Comparison of ENCODE assay signal across 21 mouse cellular contexts in the genomic region with DNA sequence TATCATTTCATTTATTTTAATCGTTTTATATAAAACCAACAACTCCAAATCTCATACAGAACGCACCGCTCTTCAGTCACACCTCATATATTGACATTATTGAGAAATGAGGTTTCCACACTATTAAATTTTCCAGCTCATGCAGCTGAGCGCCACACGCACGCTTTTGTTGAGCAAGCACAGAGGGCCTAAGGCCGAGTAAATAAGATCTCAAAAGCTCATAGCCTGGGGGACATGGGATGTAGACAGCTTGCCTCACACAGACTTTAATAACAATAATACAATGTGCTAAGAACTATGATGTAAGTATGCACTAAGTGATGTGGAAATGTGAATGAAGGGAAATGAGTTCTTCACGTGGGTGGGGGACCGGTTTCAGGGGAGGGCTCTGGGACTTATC. TPM values are rescaled to one million over a fixed set of nuclear protein-coding genes. Genes with fewer than 3 reads are reported as not detected.
DNase-seq lines count a peak whose midpoint lies in the region; ATAC-seq lines count a peak whose summit lies in the region.
"Had no signal": no experiment of that assay in that cellular context is flagged by ENCODE, and none has a peak within 500 bp of the region (broad histone marks: within the 10 kb centered on the region; RNA-seq: fewer than 3 reads in every experiment).

No protein-coding gene starts in this region.

- no peak overlapping the region for H3K4me2 ChIP-seq in embryonic facial prominence, embryonic 14.5 days (ENCODE audit: low read depth, low read length)
- H3K4me2 ChIP-seq in midbrain, embryonic 11.5 days, result no peak overlapping the region
- no peak overlapping the region for H3K4me2 ChIP-seq in limb, embryonic 13.5 days (replicated peaks)
- H3K4me2 ChIP-seq: kidney, embryonic 15.5 days had no signal

- no peak overlapping the region for H3K27ac ChIP-seq in embryonic facial prominence, embryonic 14.5 days (replicated peaks; ENCODE audit: low read depth, low read length)
- H3K27ac ChIP-seq in embryonic facial prominence, embryonic 10.5 days (replicated peaks), result no peak overlapping the region
- no peak overlapping the region for H3K27ac ChIP-seq in midbrain, embryonic 11.5 days (ENCODE audit: low read depth, low read length)
- no peak overlapping the region for H3K27ac ChIP-seq in midbrain, embryonic 10.5 days (replicated peaks)
- H3K27ac ChIP-seq in limb, embryonic 13.5 days, result no peak overlapping the region
- H3K27ac ChIP-seq: kidney, embryonic 15.5 days; layer of hippocampus, adult 2 months had no signal

- no peaks in the 10 kb centered on the region for H3K9me3 ChIP-seq in embryonic facial prominence, embryonic 14.5 days (ENCODE audit: control insufficient read depth, low read length)
- no peaks in the 10 kb centered on the region for H3K9me3 ChIP-seq in embryonic facial prominence, embryonic 10.5 days
- no peaks in the 10 kb centered on the region for H3K9me3 ChIP-seq in midbrain, embryonic 11.5 days (ENCODE audit: control insufficient read depth, low read length)
- H3K9me3 ChIP-seq in midbrain, embryonic 10.5 days (replicated peaks), result no peaks in the 10 kb centered on the region
- H3K9me3 ChIP-seq in limb, embryonic 13.5 days, result no peaks in the 10 kb centered on the region
- H3K9me3 ChIP-seq: G1E; kidney, embryonic 15.5 days had no signal

- H3K4me1 ChIP-seq in embryonic facial prominence, embryonic 14.5 days (ENCODE audit: control insufficient read depth, insufficient read depth, low read length), result 0 out of 2 replicates have a peak, but pooled peaks cover under 1% of the 10 kb centered on the region
- 0 out of 2 replicates have a peak, but pooled peaks cover 3% of the 10 kb centered on the region for H3K4me1 ChIP-seq in embryonic facial prominence, embryonic 10.5 days
- H3K4me1 ChIP-seq in midbrain, embryonic 11.5 days (ENCODE audit: control insufficient read depth, insufficient read depth, low read length), result no peaks in the 10 kb centered on the region
- peaks cover 13% of the 10 kb centered on the region for H3K4me1 ChIP-seq in midbrain, embryonic 10.5 days
- H3K4me1 ChIP-seq in limb, embryonic 13.5 days, result peaks cover 3% of the 10 kb centered on the region
- H3K4me1 ChIP-seq: kidney, embryonic 15.5 days had no signal

- H3K9ac ChIP-seq in embryonic facial prominence, embryonic 14.5 days (ENCODE audit: low read depth, low read length), result no peak overlapping the region
- no peak overlapping the region for H3K9ac ChIP-seq in midbrain, embryonic 11.5 days (ENCODE audit: low read length)
- no peak overlapping the region for H3K9ac ChIP-seq in limb, embryonic 13.5 days
- H3K9ac ChIP-seq: kidney, embryonic 15.5 days had no signal

- WGBS in embryonic facial prominence, embryonic 14.5 days, result 70% methylated on average over 9 of the region's 9 CpGs
- 87% methylated on average over 9 of the region's 9 CpGs for WGBS in embryonic facial prominence, embryonic 10.5 days
- 80% methylated on average over 9 of the region's 9 CpGs for WGBS in midbrain, embryonic 11.5 days
- 90% methylated on average over 9 of the region's 9 CpGs for WGBS in midbrain, embryonic 10.5 days
- WGBS in limb, embryonic 13.5 days, result 47% methylated on average over 9 of the region's 9 CpGs

- H3K27me3 ChIP-seq in embryonic facial prominence, embryonic 14.5 days (replicated peaks; ENCODE audit: control insufficient read depth, insufficient read depth, low read length), result no peaks in the 10 kb centered on the region
- no peaks in the 10 kb centered on the region for H3K27me3 ChIP-seq in embryonic facial prominence, embryonic 10.5 days (replicated peaks; ENCODE audit: low read depth, poor library complexity, severe bottlenecking)
- no peaks in the 10 kb centered on the region for H3K27me3 ChIP-seq in midbrain, embryonic 11.5 days (ENCODE audit: control insufficient read depth, insufficient read depth, low read length)
- H3K27me3 ChIP-seq in midbrain, embryonic 10.5 days (ENCODE audit: low read depth, poor library complexity, severe bottlenecking), result no peaks in the 10 kb centered on the region
- H3K27me3 ChIP-seq in limb, embryonic 13.5 days, result no peaks in the 10 kb centered on the region
- H3K27me3 ChIP-seq: kidney, embryonic 15.5 days had no signal

- peak; percentile 17 for DNase-seq in embryonic facial prominence, embryonic 14.5 days (ENCODE audit: low spot score)
- no peak for DNase-seq in embryonic facial prominence, embryonic 10.5 days (ENCODE audit: low spot score)
- no peak for DNase-seq in midbrain, embryonic 11.5 days (ENCODE audit: low spot score, missing footprints)
- DNase-seq in midbrain, embryonic 10.5 days (ENCODE audit: low spot score), result no peak
- DNase-seq in lung, postnatal 25 days (ENCODE audit: low spot score), result peak; percentile 14
- no peak for DNase-seq in gastrocnemius, adult 18-20 months (ENCODE audit: low spot score)
- DNase-seq in gastrocnemius, postnatal 4 days (ENCODE audit: low spot score in 2 of 2), result no peak
- DNase-seq: adrenal gland, adult 2 months; cerebellum, postnatal 14 days; embryo, embryonic 11 days; heart, postnatal 4 days; spleen, adult 18-20 months; thymus, adult 18-20 months had no signal

- no peaks in the 10 kb centered on the region for H3K36me3 ChIP-seq in embryonic facial prominence, embryonic 14.5 days (ENCODE audit: control insufficient read depth, insufficient read depth, low read length)
- no peaks in the 10 kb centered on the region for H3K36me3 ChIP-seq in embryonic facial prominence, embryonic 10.5 days (replicated peaks)
- no peaks in the 10 kb centered on the region for H3K36me3 ChIP-seq in midbrain, embryonic 11.5 days (ENCODE audit: control insufficient read depth, insufficient read depth, low read length)
- H3K36me3 ChIP-seq in midbrain, embryonic 10.5 days, result no peaks in the 10 kb centered on the region
- no peaks in the 10 kb centered on the region for H3K36me3 ChIP-seq in limb, embryonic 13.5 days
- H3K36me3 ChIP-seq: G1E; kidney, embryonic 15.5 days had no signal

- no peak for ATAC-seq in embryonic facial prominence, embryonic 14.5 days (ENCODE audit: low read depth)
- peak; percentile 55; the same call in 1 of the 2 replicates for ATAC-seq in midbrain, embryonic 11.5 days (ENCODE audit: low FRiP score)
- ATAC-seq in limb, embryonic 13.5 days (ENCODE audit: low FRiP score, low read depth), result peak; percentile 83
- ATAC-seq: CD4-positive, CD25-positive, alpha-beta regulatory T cell, adult 4 months; forebrain, embryonic 14.5 days; intestine, embryonic 16.5 days had no signal

- no peak overlapping the region for H3K4me3 ChIP-seq in embryonic facial prominence, embryonic 14.5 days (ENCODE audit: low read depth, low read length)
- no peak overlapping the region for H3K4me3 ChIP-seq in embryonic facial prominence, embryonic 10.5 days
- H3K4me3 ChIP-seq in midbrain, embryonic 11.5 days (ENCODE audit: low read depth, low read length), result no peak overlapping the region
- H3K4me3 ChIP-seq in midbrain, embryonic 10.5 days, result no peak overlapping the region
- H3K4me3 ChIP-seq in limb, embryonic 13.5 days, result no peak overlapping the region
- H3K4me3 ChIP-seq: kidney, embryonic 15.5 days; layer of hippocampus, adult 2 months had no signal

RNA-seq across cellular contexts. Expression of a gene that starts 57.3 kb away (rescaled TPM):
- 12.0 and 12.4 TPM in 2 replicates for polyA plus RNA-seq in embryonic facial prominence, embryonic 14.5 days (2014; fragmentation: Nextera tagmentation; extraction: Ambion mirVana)
- 3.5 and 4.5 TPM in 2 replicates for polyA plus RNA-seq in embryonic facial prominence, embryonic 10.5 days (2016; fragmentation: Nextera tagmentation; extraction: Ambion mirVana)
- polyA plus RNA-seq in midbrain, embryonic 11.5 days (2014; fragmentation: Nextera tagmentation; extraction: Ambion mirVana), result 3.4 and 4.0 TPM in 2 replicates
- polyA plus RNA-seq in midbrain, embryonic 10.5 days (2016; fragmentation: Nextera tagmentation; extraction: Ambion mirVana), result 3.1 and 4.8 TPM in 2 replicates
- polyA plus RNA-seq in limb, embryonic 13.5 days (2015; fragmentation: Nextera tagmentation; extraction: Ambion mirVana), result 10.6 and 13.0 TPM in 2 replicates
- total RNA-seq in gastrocnemius, adult 18-20 months (2021), result 1 to 10 TPM; 1.2 to 2.2 TPM
- 1 to 10 TPM; 4.3 to 6.5 TPM for total RNA-seq in gastrocnemius, postnatal 4 days (2021)
- total RNA-seq: granulocyte monocyte progenitor cell, adult 5-6 weeks had no signal
- polyA plus RNA-seq: CD4-positive, CD25-positive, alpha-beta regulatory T cell, adult 4 months; G1E had no signal

Comparison
In these comparisons a context has a peak if more than half of its experiments do, and no peak if none do; other contexts are left out.
1. DNase-seq: peak in embryonic facial prominence, embryonic 14.5 days (single experiment) and lung, postnatal 25 days (single experiment); none in embryonic facial prominence, embryonic 10.5 days (single experiment), midbrain, embryonic 11.5 days (single experiment), midbrain, embryonic 10.5 days (single experiment), gastrocnemius, adult 18-20 months (single experiment) and gastrocnemius, postnatal 4 days (0 of 2).